In the genomic region with DNA sequence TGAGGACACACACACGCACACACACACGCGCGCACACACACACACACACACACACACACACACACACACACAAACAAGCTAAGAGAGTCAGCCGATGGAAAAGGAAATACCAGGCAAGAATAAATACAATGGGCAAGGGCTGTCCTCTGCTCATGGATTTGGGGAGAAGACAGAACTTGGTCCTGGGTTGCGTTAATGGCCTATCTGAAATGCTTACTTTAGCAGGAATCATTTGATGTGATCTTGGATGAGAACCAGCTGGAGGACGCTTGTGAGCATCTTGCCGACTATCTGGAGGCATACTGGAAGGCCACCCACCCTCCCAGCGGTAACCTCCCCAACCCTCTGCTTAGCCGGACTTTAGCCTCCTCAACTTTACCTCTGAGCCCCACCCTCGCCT, we compare ENCODE assay signal across 24 mouse cellular contexts.
DNase-seq lines count a peak whose midpoint lies in the region; ATAC-seq and TF ChIP-seq lines count a peak whose summit lies in the region.
"Had no signal": no experiment of that assay in that cellular context is flagged by ENCODE, and none has a peak within 500 bp of the region (broad histone marks: within the 10 kb centered on the region; RNA-seq: fewer than 3 reads in every experiment).

No protein-coding gene starts in this region.

- no peak for TF ChIP-seq CTCF in intestine, postnatal 0 days (IDR thresholded peaks at IDR 0.05; ENCODE audit: low read depth)

- H3K9me3 ChIP-seq in intestine, embryonic 15.5 days: no peaks in the 10 kb centered on the region
- H3K9me3 ChIP-seq in intestine, postnatal 0 days (ENCODE audit: control insufficient read depth): no peaks in the 10 kb centered on the region
- H3K9me3 ChIP-seq in lung, embryonic 16.5 days (ENCODE audit: control insufficient read depth, low read length): no peaks in the 10 kb centered on the region
- H3K9me3 ChIP-seq: embryonic facial prominence, embryonic 10.5 days; embryonic facial prominence, embryonic 12.5 days; forebrain, embryonic 13.5 days; forebrain, embryonic 15.5 days; G1E had no signal

- no peaks in the 10 kb centered on the region for H3K36me3 ChIP-seq in intestine, embryonic 15.5 days
- H3K36me3 ChIP-seq in intestine, postnatal 0 days (ENCODE audit: control insufficient read depth, insufficient read depth): no peaks in the 10 kb centered on the region
- peaks cover 10% of the 10 kb centered on the region for H3K36me3 ChIP-seq in lung, embryonic 16.5 days (ENCODE audit: control insufficient read depth, insufficient read depth, low read length)
- H3K36me3 ChIP-seq: embryonic facial prominence, embryonic 12.5 days; G1E had no signal

- no peak for DNase-seq in lung, postnatal 14 days
- peak; percentile 3 for DNase-seq in lung, postnatal 36 days
- DNase-seq in lung, adult 18-20 months: no peak
- DNase-seq: adrenal gland, adult 8-10 months; adrenal gland, postnatal 14 days; adrenal gland, postnatal 36 days; B cell, adult 2 months; cerebellum, adult 11-12 months; cerebellum, adult 2 months; cerebellum, adult 9-10 months; cerebellum, postnatal 10 days; cerebellum, postnatal 25 days had no signal

- H3K27me3 ChIP-seq in intestine, embryonic 15.5 days (replicated peaks): no peaks in the 10 kb centered on the region
- no peaks in the 10 kb centered on the region for H3K27me3 ChIP-seq in intestine, postnatal 0 days (replicated peaks; ENCODE audit: control insufficient read depth, insufficient read depth, low read length)
- no peaks in the 10 kb centered on the region for H3K27me3 ChIP-seq in lung, embryonic 16.5 days (ENCODE audit: control insufficient read depth, insufficient read depth, low read depth, low read length)
- H3K27me3 ChIP-seq: CH12.LX; embryonic facial prominence, embryonic 12.5 days; forebrain, embryonic 13.5 days; forebrain, embryonic 15.5 days; Patski had no signal

- no peak overlapping the region for H3K9ac ChIP-seq in intestine, embryonic 15.5 days
- H3K9ac ChIP-seq in intestine, postnatal 0 days (ENCODE audit: low read depth, low read length): no peak overlapping the region
- H3K9ac ChIP-seq in lung, embryonic 16.5 days (ENCODE audit: low read length): no peak overlapping the region
- H3K9ac ChIP-seq: embryonic facial prominence, embryonic 12.5 days; forebrain, embryonic 13.5 days; forebrain, embryonic 15.5 days had no signal

- 68% methylated on average over 11 of the region's 11 CpGs for WGBS in intestine, embryonic 15.5 days
- WGBS in intestine, postnatal 0 days: 74% methylated on average over 11 of the region's 11 CpGs
- 70% methylated on average over 11 of the region's 11 CpGs for WGBS in lung, embryonic 16.5 days

- H3K4me2 ChIP-seq in intestine, embryonic 15.5 days (replicated peaks): no peak overlapping the region
- no peak overlapping the region for H3K4me2 ChIP-seq in intestine, postnatal 0 days (replicated peaks; ENCODE audit: low read depth)
- H3K4me2 ChIP-seq in lung, embryonic 16.5 days (ENCODE audit: low read depth, low read length): no peak overlapping the region
- H3K4me2 ChIP-seq: embryonic facial prominence, embryonic 12.5 days; forebrain, embryonic 13.5 days; forebrain, embryonic 15.5 days had no signal

- ATAC-seq in intestine, embryonic 15.5 days: 0 out of 2 replicates have a peak, but pooled peaks have one; percentile 25
- no peak for ATAC-seq in intestine, postnatal 0 days
- peak; percentile 71; the same call in 1 of the 2 replicates for ATAC-seq in lung, embryonic 16.5 days (ENCODE audit: low read depth)
- ATAC-seq: activated CD4-positive, CD25-positive, alpha-beta regulatory T cell, adult 4 months; CD4-positive, CD25-positive, alpha-beta regulatory T cell, adult 4 months; forebrain, embryonic 13.5 days; forebrain, embryonic 15.5 days; Patski had no signal

- no peak overlapping the region for H3K27ac ChIP-seq in intestine, embryonic 15.5 days
- no peak overlapping the region for H3K27ac ChIP-seq in intestine, postnatal 0 days (ENCODE audit: low read depth, low read length)
- H3K27ac ChIP-seq in lung, embryonic 16.5 days (ENCODE audit: low read length): no peak overlapping the region
- H3K27ac ChIP-seq: embryonic facial prominence, embryonic 10.5 days; embryonic facial prominence, embryonic 12.5 days; forebrain, embryonic 13.5 days; forebrain, embryonic 15.5 days had no signal

- no peaks in the 10 kb centered on the region for H3K4me1 ChIP-seq in intestine, embryonic 15.5 days (replicated peaks)
- H3K4me1 ChIP-seq in intestine, postnatal 0 days (replicated peaks; ENCODE audit: control insufficient read depth, insufficient read depth, low read length): no peaks in the 10 kb centered on the region
- no peaks in the 10 kb centered on the region for H3K4me1 ChIP-seq in lung, embryonic 16.5 days (replicated peaks; ENCODE audit: control insufficient read depth, insufficient read depth, low read length)
- H3K4me1 ChIP-seq: embryonic facial prominence, embryonic 10.5 days; embryonic facial prominence, embryonic 12.5 days; forebrain, embryonic 13.5 days; forebrain, embryonic 15.5 days had no signal

- H3K4me3 ChIP-seq in intestine, embryonic 15.5 days (replicated peaks): no peak overlapping the region
- H3K4me3 ChIP-seq in intestine, postnatal 0 days (ENCODE audit: low read depth, low read length): no peak overlapping the region
- no peak overlapping the region for H3K4me3 ChIP-seq in lung, embryonic 16.5 days (ENCODE audit: low read length)
- H3K4me3 ChIP-seq: embryonic facial prominence, embryonic 10.5 days; embryonic facial prominence, embryonic 12.5 days; forebrain, embryonic 13.5 days; forebrain, embryonic 15.5 days had no signal
